In the genomic region with DNA sequence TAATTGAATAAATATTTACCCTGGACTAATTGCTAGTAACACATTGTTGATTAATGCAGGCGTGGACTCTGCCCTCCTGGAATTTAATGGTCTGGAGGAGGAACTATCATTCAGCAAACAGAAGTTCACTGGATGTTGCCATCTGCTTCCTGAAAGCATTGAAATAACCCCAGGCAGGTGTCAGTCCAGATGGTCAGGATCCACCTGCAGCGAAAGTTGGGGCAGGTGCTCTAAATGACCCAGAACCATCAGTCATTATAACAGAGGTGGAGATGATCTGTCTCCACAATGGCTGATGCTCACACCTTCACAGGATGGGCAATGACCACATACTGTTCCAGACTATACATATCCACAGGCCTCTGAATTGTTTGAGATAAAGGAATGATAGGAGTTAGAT, we compare ENCODE assay signal across 27 mouse cellular contexts.
DNase-seq lines count a peak whose midpoint lies in the region; TF ChIP-seq lines count a peak whose summit lies in the region.
"Had no signal": no experiment of that assay in that cellular context is flagged by ENCODE, and none has a peak within 500 bp of the region (broad histone marks: within the 10 kb centered on the region; RNA-seq: fewer than 3 reads in every experiment).

No protein-coding gene starts in this region.

- H3K4me1 ChIP-seq in cerebellum, adult 2 months (ENCODE audit: control insufficient read depth, insufficient read depth, low read length) = peaks cover 31% of the 10 kb centered on the region
- H3K4me1 ChIP-seq: heart, embryonic 12.5 days; heart, embryonic 15.5 days; intestine, embryonic 15.5 days had no signal

- peak; percentile 40 to 52 for DNase-seq in cerebellum, adult 2 months
- no peak for DNase-seq in cerebellum, postnatal 4 days (ENCODE audit: low spot score in 2 of 2)
- DNase-seq in cerebellum, postnatal 25 days = peak; percentile 39 to 58
- DNase-seq in cerebellum, adult 11 months = no peak
- DNase-seq in kidney, adult 9 months = peak; percentile 8
- DNase-seq in kidney, postnatal 25 days = no peak
- DNase-seq: adrenal gland, postnatal 10 days; adrenal gland, postnatal 36 days; B cell, adult 2 months; cerebellum, adult 8-10 months; embryo, embryonic 11 days; gastrocnemius, postnatal 25 days; heart, adult 18-20 months; heart, postnatal 10 days; heart, postnatal 36 days; kidney, adult 8-10 months had no signal

- no peak for TF ChIP-seq CTCF in cerebellum, adult 2 months (IDR thresholded peaks at IDR 0.05; ENCODE audit: borderline replicate concordance, insufficient read depth, low read depth, low read length)

- TF ChIP-seq POLR2A in cerebellum, adult 2 months (IDR thresholded peaks at IDR 0.05; ENCODE audit: borderline replicate concordance, insufficient read depth, low read length) = no peak

- H3K27me3 ChIP-seq in cerebellum, adult 2 months (ENCODE audit: control insufficient read depth, insufficient read depth, low read length) = no peaks in the 10 kb centered on the region
- H3K27me3 ChIP-seq: CH12.LX; embryonic facial prominence, embryonic 13.5 days; forebrain, embryonic 15.5 days; heart, embryonic 12.5 days; heart, embryonic 15.5 days; hindbrain, embryonic 13.5 days; intestine, embryonic 15.5 days had no signal

- no peak overlapping the region for H3K27ac ChIP-seq in cerebellum, adult 2 months (ENCODE audit: insufficient read depth, low read length)
- H3K27ac ChIP-seq: embryonic facial prominence, embryonic 10.5 days; embryonic facial prominence, embryonic 13.5 days; forebrain, embryonic 12.5 days; forebrain, embryonic 15.5 days; heart, embryonic 15.5 days; hindbrain, embryonic 10.5 days; hindbrain, embryonic 13.5 days; intestine, embryonic 15.5 days had no signal

- H3K4me3 ChIP-seq in cerebellum, adult 2 months (replicated peaks; ENCODE audit: insufficient read depth, low read depth, low read length) = no peak overlapping the region
- H3K4me3 ChIP-seq: embryonic facial prominence, embryonic 10.5 days; embryonic facial prominence, embryonic 13.5 days; erythroblast, embryonic 14.5 days; forebrain, embryonic 12.5 days; forebrain, embryonic 15.5 days; heart, embryonic 12.5 days; heart, embryonic 15.5 days; hindbrain, embryonic 10.5 days; hindbrain, embryonic 13.5 days; intestine, embryonic 15.5 days had no signal

- 27% methylated on average over 2 of the region's 2 CpGs for WGBS in cerebellum, adult 2 months

Comparison
In these comparisons a context has a peak if more than half of its experiments do, and no peak if none do; other contexts are left out.
1. DNase-seq: peak in cerebellum, adult 2 months (2 of 2), cerebellum, postnatal 25 days (2 of 2) and kidney, adult 9 months (single experiment); none in cerebellum, postnatal 4 days (0 of 2), cerebellum, adult 11 months (single experiment) and kidney, postnatal 25 days (0 of 2).